Mouse (Mus musculus): Measurements from ENCODE around the gene Gm20425. TPM values are rescaled to one million over a fixed set of nuclear protein-coding genes. Genes with fewer than 3 reads are reported as not detected.

Gene Gm20425
- 2.7 TPM in 1 of 2 replicates, not detected in the other for polyA plus RNA-seq (2015; fragmentation: Nextera tagmentation; extraction: Ambion mirVana)

DNA sequence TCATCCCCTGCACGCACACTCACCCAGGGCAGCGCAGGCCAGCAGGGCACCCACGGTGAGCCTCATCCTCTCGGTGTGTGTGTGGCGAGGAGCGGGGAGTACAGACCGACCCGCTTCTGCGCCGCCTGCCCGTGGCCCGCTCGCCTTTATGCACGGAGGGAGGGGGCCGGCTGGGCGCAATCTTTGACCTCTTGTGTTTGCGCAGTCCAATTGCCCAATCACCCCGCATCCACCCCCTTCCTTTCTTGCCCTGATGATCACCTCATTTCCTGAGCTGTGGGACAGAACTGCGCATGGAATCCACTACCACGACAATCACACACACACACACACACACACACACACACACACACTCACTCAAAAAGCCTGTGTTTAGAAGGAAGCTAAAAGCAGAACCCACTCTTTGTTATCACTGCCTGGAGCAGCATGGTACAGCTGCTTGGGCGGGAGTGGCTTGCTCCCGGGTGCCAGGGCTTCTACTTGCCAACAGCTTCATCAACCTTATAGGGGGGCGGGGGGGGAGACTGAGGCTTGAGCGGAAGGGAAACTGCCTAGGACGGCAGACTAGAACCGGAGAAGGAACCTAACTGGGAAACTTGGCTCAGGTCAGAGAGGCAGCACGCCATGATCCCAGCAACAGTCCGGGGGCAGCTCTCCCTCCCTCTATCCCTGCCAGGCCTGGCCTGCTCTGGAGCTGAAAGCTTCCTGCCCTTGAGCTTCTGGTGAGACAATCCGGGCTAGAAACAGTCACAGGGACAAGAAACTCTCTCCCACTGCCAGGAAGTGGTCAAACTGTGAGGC is at the start of gene Gm20425, which contains the start of gene Trf:
Gene Gm20425 (minus strand): TSS at position 157 of the 801 bp plus-strand sequence.
Gene Trf (minus strand): TSS at position 294 of the 801 bp plus-strand sequence.
- Histone ChIP-seq H3K4me1 (peaks cover 13% of the 10 kb centered on the region), H3K4me2 (0 out of 2 replicates have a peak within 1 kb of the TSS, but pooled peaks have one; percentile 2), H3K27ac (peak within 1 kb of the TSS; percentile 3; the same call in 1 of the 2 replicates), H3K9me3 (no peaks in the 10 kb centered on the region), H3K9ac (no peak within 1 kb of the TSS), H3K4me3 (no peak within 1 kb of the TSS), H3K36me3 (no peaks in the 10 kb centered on the region), H3K27me3 (no peaks in the 10 kb centered on the region)
- WGBS, result 62% methylated on average over 29 of the region's 29 CpGs
- ATAC-seq (ENCODE audit: insufficient number of reproducible peaks, low FRiP score, low TSS enrichment, low read depth), result no peak

DNA sequence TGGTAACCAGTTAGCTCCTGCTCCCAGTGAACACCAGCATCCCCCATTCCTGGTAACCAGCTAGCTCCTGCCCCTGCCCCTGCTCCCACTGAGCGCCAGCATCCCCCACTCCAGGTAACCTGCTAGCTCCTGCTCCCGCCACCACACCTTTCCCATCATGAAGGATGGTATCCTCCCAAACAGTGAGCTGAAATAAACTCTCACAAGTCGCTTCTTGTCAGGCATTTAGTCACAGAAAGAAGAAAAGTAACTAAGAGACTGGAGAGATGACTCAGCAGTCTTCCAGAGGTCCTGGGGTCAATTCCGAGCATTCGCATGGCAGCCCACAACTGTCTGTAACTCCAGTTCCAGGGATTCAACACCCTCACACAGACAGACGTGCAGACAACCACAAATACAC is 46.8 kb upstream of the Gm20425 start:
- Histone ChIP-seq H3K4me1 (no peaks in the 10 kb centered on the region), H3K4me3 (no peak overlapping the region), H3K9ac (no peak overlapping the region), H3K9me3 (no peaks in the 10 kb centered on the region), H3K27me3 (no peaks in the 10 kb centered on the region), H3K4me2 (no peak overlapping the region), H3K27ac (no peak overlapping the region), H3K36me3 (no peaks in the 10 kb centered on the region)
- ATAC-seq (ENCODE audit: insufficient number of reproducible peaks, low FRiP score, low TSS enrichment, low read depth), result no peak
- WGBS, result 80% methylated on average over 6 of the region's 6 CpGs

DNA sequence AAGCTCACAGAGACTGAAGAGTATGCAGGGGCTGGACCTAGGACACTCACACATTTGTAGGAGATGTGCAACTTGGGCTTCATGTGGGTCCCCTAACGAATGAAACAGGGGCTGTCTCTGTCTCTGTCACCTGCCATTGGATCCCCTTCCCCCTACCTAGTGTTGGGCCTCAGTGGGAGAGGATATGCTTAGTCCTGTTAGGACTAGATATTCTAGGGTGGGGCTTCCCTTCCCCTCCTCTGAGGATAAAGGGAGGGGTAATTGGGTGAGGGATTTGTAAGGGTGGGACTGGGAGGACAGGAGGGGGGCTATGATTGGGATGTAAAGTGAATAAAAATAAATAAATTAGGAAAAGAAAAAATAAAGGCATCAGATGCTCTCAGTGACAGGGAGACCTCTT is 45.6 kb upstream of the Gm20425 start:
- ATAC-seq (ENCODE audit: insufficient number of reproducible peaks, low FRiP score, low TSS enrichment, low read depth), result no peak
- H3K4me1 ChIP-seq, result no peaks in the 10 kb centered on the region
- no peak overlapping the region for H3K9ac ChIP-seq
- no peaks in the 10 kb centered on the region for H3K36me3 ChIP-seq
- H3K4me3 ChIP-seq, result no peak overlapping the region
- no peak overlapping the region for H3K27ac ChIP-seq
- WGBS, result 66% methylated on average over 1 of the region's 1 CpGs
- no peak overlapping the region for H3K4me2 ChIP-seq
- no peaks in the 10 kb centered on the region for H3K27me3 ChIP-seq
- H3K9me3 ChIP-seq, result no peaks in the 10 kb centered on the region

DNA sequence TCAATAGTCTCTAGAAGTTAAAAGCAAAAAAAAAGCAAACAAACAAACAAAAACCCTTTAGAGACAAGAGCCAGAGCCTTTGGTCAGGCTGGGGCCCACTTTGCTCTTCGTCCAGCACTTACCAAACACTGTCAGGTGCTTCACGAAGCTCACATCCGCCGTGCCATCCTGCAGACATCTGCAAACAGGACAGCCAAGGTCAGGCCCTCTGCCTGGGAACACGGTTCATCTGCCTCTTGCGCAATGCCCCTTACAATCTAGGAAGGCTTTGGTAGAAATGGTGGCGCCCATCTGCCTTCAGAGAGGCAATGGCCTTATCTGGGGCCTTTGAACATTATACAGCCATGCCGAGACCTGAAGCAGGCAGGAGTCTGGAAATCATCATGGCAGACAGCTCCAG is 44.7 kb upstream of the Gm20425 start:
- H3K4me2 ChIP-seq, result no peak overlapping the region
- no peak for ATAC-seq (ENCODE audit: insufficient number of reproducible peaks, low FRiP score, low TSS enrichment, low read depth)
- H3K27ac ChIP-seq, result no peak overlapping the region
- H3K9me3 ChIP-seq, result no peaks in the 10 kb centered on the region
- no peaks in the 10 kb centered on the region for H3K36me3 ChIP-seq
- H3K9ac ChIP-seq, result no peak overlapping the region
- no peaks in the 10 kb centered on the region for H3K4me1 ChIP-seq
- no peaks in the 10 kb centered on the region for H3K27me3 ChIP-seq
- no peak overlapping the region for H3K4me3 ChIP-seq
- WGBS, result 66% methylated on average over 8 of the region's 8 CpGs

DNA sequence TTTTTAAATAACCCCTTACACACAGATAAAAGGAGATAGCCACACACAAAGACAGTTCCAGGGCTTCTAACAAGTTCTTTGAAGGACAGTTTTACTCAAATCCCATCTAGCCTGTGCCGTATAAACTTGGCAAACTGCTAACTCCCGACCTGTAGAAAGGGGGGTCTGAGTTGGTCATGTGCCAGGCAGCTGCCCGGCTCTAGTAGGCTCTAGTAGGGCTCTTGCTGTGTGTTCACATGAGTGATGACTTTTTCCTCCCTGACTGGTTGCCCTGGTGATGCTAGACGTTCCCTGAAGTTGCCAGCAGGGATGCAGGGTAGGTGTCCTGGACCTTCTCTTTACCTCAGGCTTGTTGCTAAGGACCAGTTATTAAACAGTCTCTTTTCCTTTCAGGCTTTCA is 41.0 kb upstream of the Gm20425 start:
- no peak overlapping the region for H3K4me3 ChIP-seq
- H3K27ac ChIP-seq, result no peak overlapping the region
- no peaks in the 10 kb centered on the region for H3K4me1 ChIP-seq
- ATAC-seq (ENCODE audit: insufficient number of reproducible peaks, low FRiP score, low TSS enrichment, low read depth), result no peak
- H3K36me3 ChIP-seq, result no peaks in the 10 kb centered on the region
- no peaks in the 10 kb centered on the region for H3K9me3 ChIP-seq
- no peaks in the 10 kb centered on the region for H3K27me3 ChIP-seq
- WGBS, result 12% methylated on average over 4 of the region's 4 CpGs
- H3K9ac ChIP-seq, result no peak overlapping the region
- no peak overlapping the region for H3K4me2 ChIP-seq

DNA sequence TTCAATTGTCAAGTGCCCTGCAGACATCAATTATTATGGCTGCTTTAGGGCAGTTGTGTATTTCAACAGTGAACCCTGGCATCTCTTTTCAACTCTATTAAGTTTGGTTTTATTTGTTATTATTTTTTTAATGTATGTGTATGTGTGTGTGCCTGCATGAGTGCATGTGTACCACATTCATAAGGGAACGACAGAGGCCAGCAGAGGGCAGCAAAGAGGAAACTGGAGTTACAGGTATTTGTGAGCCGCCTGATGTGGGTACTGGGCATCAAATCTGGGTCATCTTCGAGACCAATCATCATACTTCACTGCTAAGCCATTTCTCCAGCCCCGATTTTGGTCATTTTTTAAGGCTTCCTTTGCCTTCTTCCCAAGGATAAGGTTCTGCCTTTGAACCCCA is 35.7 kb upstream of the Gm20425 start:
- Histone ChIP-seq H3K27ac (no peak overlapping the region), H3K9me3 (0 out of 2 replicates have a peak, but pooled peaks cover 4% of the 10 kb centered on the region), H3K4me1 (no peaks in the 10 kb centered on the region), H3K36me3 (no peaks in the 10 kb centered on the region), H3K4me3 (no peak overlapping the region), H3K4me2 (no peak overlapping the region), H3K9ac (no peak overlapping the region), H3K27me3 (no peaks in the 10 kb centered on the region; the same call in 1 of the 2 replicates)
- ATAC-seq (ENCODE audit: insufficient number of reproducible peaks, low FRiP score, low TSS enrichment, low read depth), result no peak
- WGBS, result 86% methylated on average over 4 of the region's 4 CpGs

DNA sequence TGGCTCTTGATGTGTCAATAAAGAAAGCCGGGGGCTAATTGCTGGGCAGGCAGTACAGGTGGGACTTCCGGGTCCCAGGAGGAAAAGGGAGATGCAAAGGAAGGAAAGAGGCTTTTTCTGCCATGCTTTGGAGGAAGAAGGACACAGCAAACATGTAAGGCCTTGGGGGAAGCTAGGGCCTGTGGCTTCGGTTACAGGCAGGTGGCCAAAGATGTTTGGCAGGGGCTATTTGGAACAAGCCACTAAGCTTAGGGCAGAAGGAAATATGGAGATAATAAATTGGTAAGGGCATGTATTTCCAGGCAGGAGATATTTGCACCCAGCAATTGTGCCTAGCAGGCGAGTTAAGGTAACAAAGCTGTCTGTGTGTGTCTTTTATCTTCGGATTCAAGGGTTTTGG is 22.8 kb upstream of the Gm20425 start:
- Histone ChIP-seq H3K27me3 (no peaks in the 10 kb centered on the region), H3K27ac (no peak overlapping the region), H3K9ac (no peak overlapping the region), H3K4me1 (no peaks in the 10 kb centered on the region), H3K4me2 (no peak overlapping the region), H3K36me3 (no peaks in the 10 kb centered on the region), H3K4me3 (no peak overlapping the region), H3K9me3 (no peaks in the 10 kb centered on the region)
- no peak for ATAC-seq (ENCODE audit: insufficient number of reproducible peaks, low FRiP score, low TSS enrichment, low read depth)
- 74% methylated on average over 5 of the region's 5 CpGs for WGBS

DNA sequence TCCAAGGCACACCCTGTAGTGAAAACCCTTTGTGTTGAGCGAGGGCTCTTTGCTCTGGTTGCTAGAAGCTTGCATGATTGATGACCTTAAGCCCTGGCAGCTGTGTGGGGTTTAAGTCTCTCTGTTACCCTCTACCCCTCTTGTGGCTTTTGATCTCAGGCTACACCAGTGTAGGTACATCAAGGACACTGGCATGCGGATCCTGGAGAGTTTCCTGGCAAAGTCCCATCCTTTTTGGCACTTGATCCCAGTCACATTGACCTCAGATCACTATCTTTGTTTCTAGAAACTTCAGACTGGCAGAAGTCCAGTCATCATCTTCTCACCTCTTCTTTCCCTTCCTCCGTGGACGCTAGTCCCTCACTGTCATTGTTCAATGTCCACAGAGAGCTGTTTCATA is 18.5 kb upstream of the Gm20425 start:
- WGBS, result 49% methylated on average over 4 of the region's 4 CpGs
- Histone ChIP-seq H3K4me2 (no peak overlapping the region), H3K27me3 (no peaks in the 10 kb centered on the region), H3K4me1 (no peaks in the 10 kb centered on the region), H3K4me3 (no peak overlapping the region), H3K9ac (no peak overlapping the region), H3K36me3 (no peaks in the 10 kb centered on the region), H3K9me3 (no peaks in the 10 kb centered on the region), H3K27ac (no peak overlapping the region)
- ATAC-seq (ENCODE audit: insufficient number of reproducible peaks, low FRiP score, low TSS enrichment, low read depth), result no peak

DNA sequence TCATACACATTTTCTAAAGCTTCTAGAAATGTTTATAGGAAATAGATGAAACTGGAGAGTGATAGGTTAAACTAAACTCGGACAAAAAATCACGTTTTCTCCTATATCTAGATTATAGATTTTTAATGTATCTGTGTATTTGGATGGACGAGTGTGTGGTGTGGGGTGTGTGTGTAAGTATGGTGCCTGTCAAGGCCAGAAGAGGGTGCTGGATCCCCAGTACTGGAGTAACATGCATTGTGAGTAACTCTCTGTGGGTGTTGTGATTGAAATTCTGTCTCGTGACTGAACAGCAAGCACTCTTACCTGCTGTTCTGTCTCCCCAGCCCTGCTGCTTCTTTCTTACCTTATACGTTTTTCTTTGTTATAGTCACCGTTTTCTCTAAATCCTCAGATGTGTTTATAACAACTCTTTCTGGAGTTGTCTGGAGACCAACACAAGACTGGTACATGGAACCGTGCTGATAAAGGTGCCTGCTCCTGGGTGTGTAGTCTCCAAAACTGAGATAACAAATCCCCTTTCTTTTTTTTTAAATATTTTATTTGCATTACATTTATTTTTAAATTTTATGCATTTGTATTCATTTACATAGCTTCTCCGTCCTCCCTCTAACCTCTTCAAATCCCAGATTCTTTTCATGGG is 16.5 kb upstream of the Gm20425 start:
- Histone ChIP-seq H3K9ac (no peak overlapping the region), H3K9me3 (no peaks in the 10 kb centered on the region), H3K27ac (no peak overlapping the region), H3K4me1 (no peaks in the 10 kb centered on the region), H3K4me2 (no peak overlapping the region), H3K4me3 (no peak overlapping the region), H3K27me3 (no peaks in the 10 kb centered on the region), H3K36me3 (no peaks in the 10 kb centered on the region)
- no peak for ATAC-seq (ENCODE audit: insufficient number of reproducible peaks, low FRiP score, low TSS enrichment, low read depth)
- WGBS, result 86% methylated on average over 8 of the region's 8 CpGs

DNA sequence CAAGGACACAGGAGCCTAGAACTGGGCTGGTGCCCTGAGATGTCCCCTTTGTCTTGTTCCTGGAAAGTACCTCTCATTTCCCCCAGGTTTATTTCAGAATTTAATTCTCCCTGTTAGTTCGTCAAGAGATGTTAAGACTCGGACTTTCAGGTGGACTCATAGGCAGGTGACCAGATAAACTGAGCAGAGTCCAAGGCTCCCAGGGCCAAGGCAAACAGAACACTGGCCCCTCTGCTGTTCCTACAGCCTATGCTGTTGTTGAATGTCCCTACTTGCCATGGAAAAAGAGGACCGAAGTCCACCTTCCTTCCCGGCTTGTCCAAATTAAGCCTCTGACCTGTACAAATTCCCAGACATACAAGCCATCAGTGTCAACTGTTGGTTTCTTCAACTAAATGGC is 13.5 kb upstream of the Gm20425 start:
- ATAC-seq (ENCODE audit: insufficient number of reproducible peaks, low FRiP score, low TSS enrichment, low read depth), result no peak
- H3K4me3 ChIP-seq, result no peak overlapping the region
- H3K4me1 ChIP-seq, result no peaks in the 10 kb centered on the region
- H3K9me3 ChIP-seq, result no peaks in the 10 kb centered on the region
- H3K27ac ChIP-seq, result no peak overlapping the region
- no peaks in the 10 kb centered on the region for H3K27me3 ChIP-seq
- H3K36me3 ChIP-seq, result no peaks in the 10 kb centered on the region
- WGBS, result 92% methylated on average over 4 of the region's 4 CpGs
- H3K9ac ChIP-seq, result no peak overlapping the region
- H3K4me2 ChIP-seq, result no peak overlapping the region

DNA sequence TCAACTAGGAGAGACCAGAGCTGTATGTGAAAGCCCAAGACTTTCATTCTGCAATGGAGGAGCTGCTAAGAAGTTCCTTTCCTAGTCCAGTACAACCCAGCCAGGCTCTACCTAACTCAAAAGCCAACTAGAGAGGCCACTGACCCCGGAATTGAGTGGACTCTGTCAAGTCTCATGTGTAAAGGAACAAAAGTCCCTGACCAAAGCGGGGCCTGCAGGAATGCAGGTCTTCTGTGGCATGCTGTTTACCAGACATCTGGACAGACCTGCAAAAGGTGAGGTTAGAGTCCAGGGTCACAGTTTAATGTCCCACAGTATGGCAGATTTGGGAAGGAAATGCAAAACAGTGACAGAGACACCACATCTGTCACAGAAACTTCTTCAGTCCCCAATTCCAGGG is 11.1 kb upstream of the Gm20425 start:
- no peak overlapping the region for H3K9ac ChIP-seq
- H3K4me3 ChIP-seq, result no peak overlapping the region
- H3K27ac ChIP-seq, result no peak overlapping the region
- 66% methylated on average over 2 of the region's 2 CpGs for WGBS
- no peaks in the 10 kb centered on the region for H3K4me1 ChIP-seq
- no peaks in the 10 kb centered on the region for H3K36me3 ChIP-seq
- H3K27me3 ChIP-seq, result no peaks in the 10 kb centered on the region
- ATAC-seq (ENCODE audit: insufficient number of reproducible peaks, low FRiP score, low TSS enrichment, low read depth), result no peak
- no peak overlapping the region for H3K4me2 ChIP-seq
- no peaks in the 10 kb centered on the region for H3K9me3 ChIP-seq

DNA sequence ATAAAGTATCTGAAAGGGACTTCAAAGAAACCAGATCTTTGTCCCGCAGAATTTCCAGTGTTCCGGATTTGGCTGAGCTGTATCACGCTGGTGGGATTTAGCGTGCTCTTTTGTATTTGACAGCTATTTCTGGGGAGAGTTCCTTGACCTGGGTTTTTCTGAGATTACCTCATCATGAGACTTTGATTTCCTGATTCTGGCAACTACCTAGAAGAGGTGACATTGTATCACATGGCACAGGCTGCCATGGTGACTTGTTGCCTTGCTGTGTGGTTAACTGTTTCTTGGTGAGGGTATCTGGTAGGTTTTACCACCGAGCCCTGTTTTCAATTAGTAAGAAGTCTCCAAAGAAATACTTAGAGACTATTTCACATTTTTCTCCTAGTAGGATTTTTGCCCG is 9.4 kb upstream of the Gm20425 start:
- WGBS, result 75% methylated on average over 6 of the region's 6 CpGs
- H3K27me3 ChIP-seq, result no peaks in the 10 kb centered on the region
- H3K36me3 ChIP-seq, result no peaks in the 10 kb centered on the region
- no peak for ATAC-seq (ENCODE audit: insufficient number of reproducible peaks, low FRiP score, low TSS enrichment, low read depth)
- H3K4me3 ChIP-seq, result no peak overlapping the region
- no peak overlapping the region for H3K27ac ChIP-seq
- no peaks in the 10 kb centered on the region for H3K9me3 ChIP-seq
- no peak overlapping the region for H3K4me2 ChIP-seq
- no peak overlapping the region for H3K9ac ChIP-seq
- H3K4me1 ChIP-seq, result peaks cover 3% of the 10 kb centered on the region; the same call in 1 of the 2 replicates
